Mouse (Mus musculus) erythroblast, embryonic 14.5 days (primary cell): ENCODE measurements around the gene Smim23. TPM values are rescaled to one million over a fixed set of nuclear protein-coding genes. Genes with fewer than 3 reads are reported as not detected.

Experiments
- H3K27me3 ChIP-seq: 2 replicates; pipeline ENCODE4 v1.6.1; 2012; ENCODE audit warnings: inconsistent platforms; ENCODE audit not compliant: control insufficient read depth
- H3K36me3 ChIP-seq: 2 replicates; pipeline ENCODE4 v1.6.1; 2012; ENCODE audit warnings: mild to moderate bottlenecking, inconsistent platforms; ENCODE audit not compliant: control insufficient read depth
- H3K4me1 ChIP-seq: 2 replicates; pipeline ENCODE4 v1.6.1; 2012; ENCODE audit warnings: inconsistent platforms; ENCODE audit not compliant: control insufficient read depth
- H3K4me3 ChIP-seq: replicated peaks from 2 replicates; pipeline ENCODE3; 2012; ENCODE audit warnings: moderate library complexity, mild to moderate bottlenecking, inconsistent platforms
- H3K9me3 ChIP-seq: 2 replicates; pipeline ENCODE4 v1.6.1; 2012; ENCODE audit warnings: low read length, inconsistent platforms, mixed read lengths; ENCODE audit not compliant: control insufficient read depth
- GATA1 ChIP-seq: IDR thresholded peaks from 2 replicates; pipeline ENCODE4 v1.6.1; 2012; ENCODE audit warnings: low read length, inconsistent platforms, mixed read lengths
- TAL1 ChIP-seq: IDR thresholded peaks from 3 replicates; pipeline ENCODE4 v1.6.1; 2012; ENCODE audit warnings: low read length, inconsistent platforms, mixed read lengths
- polyA plus RNA-seq: library from polyadenylated mRNA; stranded (reverse); fragments of >175 nt; gene quantifications from 2 replicates; pipeline ENCODE4 v1.2.3, GENCODE M21; 2012

Gene Smim23
- polyA plus RNA-seq, 1 experiment = not detected

DNA sequence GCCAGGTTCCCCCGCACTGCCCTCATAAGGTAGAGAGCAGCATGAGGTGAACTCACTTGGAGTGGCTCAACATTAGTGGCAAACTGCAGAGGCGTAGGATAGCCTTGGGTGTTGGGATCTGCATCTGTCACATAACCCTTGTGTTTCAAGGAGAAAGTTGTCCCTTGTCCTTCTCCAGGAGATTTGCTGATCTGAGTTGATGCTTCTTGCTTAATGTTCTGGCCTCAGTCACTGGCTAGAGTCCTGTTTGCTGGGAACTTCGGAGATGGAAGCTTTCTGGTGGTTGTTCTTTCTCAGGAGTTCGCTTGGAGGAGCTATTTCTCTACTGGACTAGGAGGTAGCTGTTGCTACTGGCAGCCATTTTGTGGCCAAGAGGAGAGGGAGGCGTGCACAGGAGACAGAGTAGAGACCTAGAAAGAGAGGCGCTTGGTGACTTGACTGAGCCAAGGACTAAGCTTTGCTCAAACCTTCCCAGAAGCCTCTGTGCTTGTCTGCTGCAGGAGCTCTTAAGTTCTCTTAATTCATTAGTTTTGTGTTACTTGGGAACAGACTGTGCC is 38.7 kb downstream of the Smim23 start:
- TF ChIP-seq GATA1 = no peak
- no peak for TF ChIP-seq TAL1
- Histone ChIP-seq H3K36me3 (no peaks in the 10 kb centered on the region), H3K4me1 (no peaks in the 10 kb centered on the region), H3K27me3 (no peaks in the 10 kb centered on the region), H3K9me3 (no peaks in the 10 kb centered on the region), H3K4me3 (no peak overlapping the region)

DNA sequence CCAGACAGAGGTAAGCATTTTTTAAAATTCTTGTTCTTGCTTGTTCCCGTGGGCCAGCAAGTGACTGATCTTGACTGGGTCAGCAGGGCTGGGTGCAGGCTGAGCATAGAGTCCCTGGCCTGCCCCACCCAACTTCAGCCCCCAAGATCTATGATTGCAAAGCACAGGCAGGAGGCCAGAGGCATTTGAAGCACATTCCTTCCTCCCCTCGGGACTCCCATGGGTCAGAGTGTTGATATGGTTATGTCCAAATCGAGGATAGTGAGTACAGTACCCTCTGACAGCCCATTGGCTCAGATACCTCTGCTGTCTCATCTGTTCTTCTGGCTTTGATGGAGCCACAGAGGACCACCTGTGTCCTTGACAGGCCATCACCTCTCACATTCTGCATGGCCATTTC is 41.7 kb downstream of the Smim23 start:
- Histone ChIP-seq H3K27me3 (no peaks in the 10 kb centered on the region), H3K4me3 (no peak overlapping the region), H3K36me3 (no peaks in the 10 kb centered on the region), H3K9me3 (no peaks in the 10 kb centered on the region), H3K4me1 (no peaks in the 10 kb centered on the region)
- TF ChIP-seq TAL1 (no peak), GATA1 (no peak)

DNA sequence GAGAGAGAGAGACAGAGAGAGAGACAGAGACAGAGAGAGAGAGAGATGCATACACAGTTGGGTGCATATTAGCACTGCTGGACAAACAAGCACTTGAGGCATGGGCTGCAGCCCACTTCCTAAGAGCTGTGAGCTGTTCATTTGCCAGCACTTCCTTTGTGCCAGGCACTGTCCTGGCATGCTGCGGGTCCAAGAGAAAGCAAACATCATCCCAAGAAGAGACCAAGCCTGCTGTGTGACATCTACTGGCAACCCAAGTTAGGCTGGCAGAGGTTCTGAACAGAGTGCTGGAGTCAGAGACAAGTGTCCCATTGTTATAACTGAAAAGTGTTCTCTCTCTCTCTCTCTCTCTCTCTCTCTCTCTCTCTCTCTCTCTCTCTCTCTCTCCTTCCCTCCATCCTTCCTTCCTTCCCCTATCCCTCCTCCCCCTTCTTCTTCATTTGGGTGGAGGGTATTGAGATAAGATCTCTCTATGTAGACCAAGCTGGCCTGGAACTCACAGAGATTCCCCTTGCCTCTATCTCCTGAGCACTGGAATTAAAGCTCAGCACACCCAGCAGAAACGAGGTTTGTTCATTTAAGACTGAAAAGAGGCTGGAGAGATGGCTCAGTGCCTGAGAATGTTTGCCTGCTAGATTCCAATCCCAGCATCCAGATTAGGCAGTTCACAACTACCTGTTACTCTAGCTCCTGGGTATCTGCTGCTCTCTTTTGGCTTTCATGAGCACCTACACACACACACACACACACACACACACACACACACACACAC is 42.6 kb downstream of the Smim23 start:
- Histone ChIP-seq H3K9me3 (no peaks in the 10 kb centered on the region), H3K4me1 (no peaks in the 10 kb centered on the region), H3K36me3 (no peaks in the 10 kb centered on the region), H3K4me3 (no peak overlapping the region), H3K27me3 (no peaks in the 10 kb centered on the region)
- TF ChIP-seq TAL1 (no peak), GATA1 (no peak)

DNA sequence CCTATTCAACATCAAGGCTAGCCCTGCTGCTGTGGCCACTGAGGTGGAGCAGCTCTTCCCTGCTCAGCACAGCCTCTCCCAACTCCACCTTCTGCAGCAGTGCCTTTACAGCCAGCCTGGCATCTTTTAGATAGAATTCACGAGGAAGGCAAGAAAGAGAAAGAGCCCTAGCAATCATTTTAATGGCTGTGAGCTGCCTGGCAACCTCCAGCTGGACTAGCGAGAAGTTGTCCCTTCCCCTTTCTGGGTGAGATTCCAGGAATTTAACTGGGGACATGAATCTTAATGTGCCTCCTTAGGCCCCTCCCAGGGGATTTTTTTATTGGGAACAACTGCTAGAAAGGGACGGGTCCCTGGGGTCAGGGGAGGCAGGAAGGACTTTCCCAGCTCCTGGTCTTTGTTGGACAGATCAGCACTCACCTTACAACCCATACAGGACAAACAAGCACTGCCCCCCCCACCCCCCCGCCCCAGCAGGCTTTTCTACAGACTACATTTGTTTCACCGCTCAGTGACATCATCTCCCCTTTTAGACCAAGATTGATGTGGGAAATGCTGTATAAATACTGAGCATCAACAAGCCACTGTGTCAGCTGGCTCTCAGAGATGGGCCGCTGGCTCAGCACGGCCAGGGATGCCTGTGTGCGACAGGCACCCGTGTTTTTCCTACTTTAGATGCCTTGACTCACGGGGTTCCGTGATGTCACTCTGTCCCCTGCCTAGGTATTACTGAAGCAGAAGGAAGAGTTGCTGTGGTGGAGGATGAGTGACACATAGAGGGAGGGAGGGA is 43.5 kb downstream of the Smim23 start:
- H3K9me3 ChIP-seq = no peaks in the 10 kb centered on the region
- TF ChIP-seq GATA1 = no peak
- TF ChIP-seq TAL1 = no peak
- H3K36me3 ChIP-seq = no peaks in the 10 kb centered on the region
- H3K4me1 ChIP-seq = no peaks in the 10 kb centered on the region
- H3K4me3 ChIP-seq = no peak overlapping the region
- H3K27me3 ChIP-seq = no peaks in the 10 kb centered on the region

DNA sequence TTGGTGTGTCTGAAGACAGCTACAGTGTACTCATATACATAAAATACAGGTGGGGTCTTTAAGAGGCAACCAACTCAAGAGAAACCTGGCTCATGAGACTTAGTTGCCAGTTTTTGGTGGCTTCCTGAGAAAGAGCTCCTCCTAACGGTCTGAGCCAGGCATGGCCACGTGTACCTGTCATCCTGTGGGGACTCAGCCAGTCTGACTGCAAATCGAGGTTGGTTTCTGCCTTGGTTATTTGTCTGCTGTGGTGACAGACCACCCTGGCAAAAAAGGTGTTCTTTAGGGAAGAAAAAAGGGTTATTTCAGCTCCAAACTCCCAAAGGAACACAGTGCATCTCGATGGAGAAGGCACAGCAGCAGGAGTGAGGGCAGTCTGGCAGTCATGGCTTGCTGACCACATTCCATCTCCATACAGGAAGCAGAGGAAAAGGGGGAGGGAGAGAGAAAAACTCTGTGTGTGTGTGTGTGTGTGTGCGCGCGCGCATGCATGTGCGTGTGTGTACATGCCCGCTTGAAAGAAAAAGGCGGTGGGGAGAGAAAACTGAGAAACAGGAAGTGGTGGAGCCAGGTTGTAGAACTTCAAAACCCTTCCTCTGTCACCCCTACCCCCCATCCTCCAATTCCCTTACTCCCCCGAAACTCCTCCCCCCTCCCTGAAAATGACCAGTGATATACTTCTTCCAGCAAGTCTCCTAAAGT is 55.6 kb downstream of the Smim23 start:
- Histone ChIP-seq H3K4me3 (no peak overlapping the region), H3K9me3 (no peaks in the 10 kb centered on the region), H3K27me3 (no peaks in the 10 kb centered on the region), H3K4me1 (no peaks in the 10 kb centered on the region), H3K36me3 (no peaks in the 10 kb centered on the region)
- TF ChIP-seq GATA1 (no peak), TAL1 (no peak)

Other genes with a start within 250 kb of the Smim23 start
- 0.28 and 0.35 TPM in 2 replicates for gene Fbxw11, start 181.9 kb downstream of the Smim23 start, polyA plus RNA-seq